Mouse (Mus musculus) ES-Bruce4 (cell line): ENCODE results near the gene Mansc1. TPM values are rescaled to one million over a fixed set of nuclear protein-coding genes. Genes with fewer than 3 reads are reported as not detected.

Experiments
- H3K27ac ChIP-seq: 2 replicates; pipeline ENCODE4 v1.5.1; 2012; ENCODE audit warnings: low read length, inconsistent platforms; ENCODE audit not compliant: insufficient read depth
- H3K27me3 ChIP-seq: 2 replicates; pipeline ENCODE4 v1.6.1; 2012; ENCODE audit warnings: mild to moderate bottlenecking, low read length, inconsistent platforms; ENCODE audit not compliant: control insufficient read depth, poor library complexity, insufficient read depth, severe bottlenecking
- H3K36me3 ChIP-seq: 2 replicates; pipeline ENCODE4 v1.6.1; 2012; ENCODE audit warnings: inconsistent platforms, mild to moderate bottlenecking, low read length, moderate library complexity; ENCODE audit not compliant: control insufficient read depth, poor library complexity, insufficient read depth, severe bottlenecking
- H3K4me1 ChIP-seq: one replicate; pipeline ENCODE4 v1.8.1; 2011; ENCODE audit warnings: low read length; ENCODE audit not compliant: control insufficient read depth, insufficient read depth
- H3K4me3 ChIP-seq: 2 replicates; pipeline ENCODE4 v1.5.1; 2011; ENCODE audit warnings: low read depth, mild to moderate bottlenecking, low read length
- H3K9ac ChIP-seq: 2 replicates; pipeline ENCODE4 v1.6.1; 2012; ENCODE audit warnings: low read depth, mild to moderate bottlenecking, inconsistent platforms; ENCODE audit not compliant: poor library complexity, severe bottlenecking
- H3K9me3 ChIP-seq: replicated peaks from 2 replicates; pipeline ENCODE4 v1.6.1; 2012; ENCODE audit warnings: mild to moderate bottlenecking, low read length, inconsistent platforms; ENCODE audit not compliant: control insufficient read depth, poor library complexity, insufficient read depth, severe bottlenecking
- CTCF ChIP-seq: IDR thresholded peaks from one replicate; pipeline ENCODE4 v1.8.1; 2011; ENCODE audit warnings: low read depth, low read length
- EP300 ChIP-seq: IDR thresholded peaks from 2 replicates; pipeline ENCODE4 v1.6.1; 2011; ENCODE audit warnings: low read depth, low read length; ENCODE audit not compliant: insufficient read depth
- POLR2A ChIP-seq: IDR thresholded peaks from one replicate; pipeline ENCODE4 v1.8.1; 2011; ENCODE audit warnings: low read length; ENCODE audit not compliant: insufficient read depth
- polyA plus RNA-seq: library from polyadenylated mRNA; stranded (reverse); fragments of >200 nt; gene quantifications from 2 replicates; pipeline ENCODE4 v1.2.4, GENCODE M21; 2011; ENCODE audit warnings: low read depth; ENCODE audit not compliant: missing spikeins, insufficient read depth, insufficient read length

Gene Mansc1
- polyA plus RNA-seq, 1 experiment = 3.3 TPM

- no peak overlapping the region for H3K9ac ChIP-seq
- H3K36me3 ChIP-seq = no peaks in the 10 kb centered on the region
- TF ChIP-seq EP300 = no peak
- no peak for TF ChIP-seq CTCF
- no peak for TF ChIP-seq POLR2A
- H3K4me3 ChIP-seq = no peak overlapping the region
- peaks cover 1% of the 10 kb centered on the region for H3K4me1 ChIP-seq
- H3K27me3 ChIP-seq = no peaks in the 10 kb centered on the region
- no peak overlapping the region for H3K27ac ChIP-seq
- no peaks in the 10 kb centered on the region for H3K9me3 ChIP-seq
Observed at GRCm38 (mm10) chr6:134656527-134656926, 24.2 kb upstream of the Mansc1 start.

- H3K36me3 ChIP-seq = 0 out of 2 replicates have a peak, but pooled peaks cover 3% of the 10 kb centered on the region
- H3K27me3 ChIP-seq = no peaks in the 10 kb centered on the region
- no peaks in the 10 kb centered on the region for H3K9me3 ChIP-seq
- peak overlapping the region; percentile 52; the same call in 1 of the 2 replicates for H3K27ac ChIP-seq
- no peak overlapping the region for H3K9ac ChIP-seq
- no peak for TF ChIP-seq POLR2A
- no peak for TF ChIP-seq CTCF
- no peak for TF ChIP-seq EP300
- H3K4me3 ChIP-seq = no peak overlapping the region
- no peaks in the 10 kb centered on the region for H3K4me1 ChIP-seq
Observed at GRCm38 (mm10) chr6:134648356-134648755, 16.1 kb upstream of the Mansc1 start.

GRCm38 (mm10) chr6:134647621-134648020 is 15.3 kb upstream of the Mansc1 start:
- Histone ChIP-seq H3K27ac (no peak overlapping the region), H3K27me3 (no peaks in the 10 kb centered on the region), H3K9me3 (no peaks in the 10 kb centered on the region), H3K4me3 (no peak overlapping the region), H3K9ac (no peak overlapping the region), H3K36me3 (0 out of 2 replicates have a peak, but pooled peaks cover 3% of the 10 kb centered on the region), H3K4me1 (no peaks in the 10 kb centered on the region)
- TF ChIP-seq CTCF (no peak), POLR2A (no peak), EP300 (0 out of 2 replicates have a peak, but pooled peaks have one; percentile 44)

GRCm38 (mm10) chr6:134646835-134647234 is 14.5 kb upstream of the Mansc1 start:
- Histone ChIP-seq H3K4me3 (no peak overlapping the region), H3K27me3 (no peaks in the 10 kb centered on the region), H3K9me3 (no peaks in the 10 kb centered on the region), H3K36me3 (0 out of 2 replicates have a peak, but pooled peaks cover 3% of the 10 kb centered on the region), H3K9ac (no peak overlapping the region), H3K4me1 (no peaks in the 10 kb centered on the region), H3K27ac (no peak overlapping the region)
- TF ChIP-seq POLR2A (no peak), EP300 (no peak), CTCF (no peak)

- TF ChIP-seq POLR2A = no peak
- TF ChIP-seq CTCF = no peak
- TF ChIP-seq EP300 = no peak
- Histone ChIP-seq H3K36me3 (0 out of 2 replicates have a peak, but pooled peaks cover 3% of the 10 kb centered on the region), H3K27me3 (no peaks in the 10 kb centered on the region), H3K4me1 (no peaks in the 10 kb centered on the region), H3K9me3 (no peaks in the 10 kb centered on the region), H3K27ac (no peak overlapping the region), H3K4me3 (no peak overlapping the region), H3K9ac (no peak overlapping the region)
Observed at GRCm38 (mm10) chr6:134643296-134643695, 11.0 kb upstream of the Mansc1 start.

- no peak for TF ChIP-seq POLR2A
- no peak for TF ChIP-seq EP300
- no peak for TF ChIP-seq CTCF
- H3K9me3 ChIP-seq = no peaks in the 10 kb centered on the region
Observed at GRCm38 (mm10) chr6:134641738-134642446, 9.6 kb upstream of the Mansc1 start.

More at GRCm38 (mm10) chr6:134641738-134642446, 9.6 kb upstream of the Mansc1 start:
- H3K9ac ChIP-seq = peak overlapping the region; percentile 96
- H3K36me3 ChIP-seq = 0 out of 2 replicates have a peak, but pooled peaks cover 3% of the 10 kb centered on the region
- no peaks in the 10 kb centered on the region for H3K27me3 ChIP-seq
- no peak overlapping the region for H3K27ac ChIP-seq
- H3K4me1 ChIP-seq = no peaks in the 10 kb centered on the region
- no peak overlapping the region for H3K4me3 ChIP-seq
